Mouse (Mus musculus): ENCODE results near the gene Wrb.

DNA sequence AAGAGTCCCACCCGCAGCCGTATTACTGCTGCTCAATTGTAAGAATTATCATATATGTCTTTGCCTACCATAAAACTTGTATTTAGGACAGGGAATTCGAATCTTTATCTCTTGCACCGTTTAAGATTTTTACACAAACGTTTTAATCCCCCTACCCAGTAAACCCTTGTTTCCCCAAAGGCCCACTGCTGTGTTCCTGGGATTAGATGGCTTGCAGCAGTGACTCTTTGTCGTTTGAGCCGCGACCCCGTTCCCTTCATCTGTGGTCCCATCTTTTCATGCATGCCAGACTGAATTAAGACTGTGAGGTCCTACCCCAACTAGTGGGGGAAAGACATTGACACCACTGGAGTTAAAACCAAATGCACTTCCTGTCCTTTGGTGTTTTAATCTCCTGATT, 16.7 kb upstream of the Wrb start:
- TF ChIP-seq CTCF (IDR thresholded peaks at IDR 0.05; ENCODE audit: low read depth) (no peak), EP300 (IDR thresholded peaks at IDR 0.05; ENCODE audit: low read depth) (no peak)

All from liver, embryonic 14.5 days (tissue).